Mouse (Mus musculus) neural tube, embryonic 14.5 days (tissue): ENCODE data around the gene Miox. TPM values are rescaled to one million over a fixed set of nuclear protein-coding genes. Genes with fewer than 3 reads are reported as not detected.

Experiments used
- ATAC-seq: fragments of 200-750 bp; cut with Nextera tagmentation; 2 replicates; pipeline ENCODE4 v1.8.0; 2017; ENCODE audit warnings: low read depth, mild to moderate bottlenecking, moderate TSS enrichment, moderate library complexity
- H3K27ac ChIP-seq: fragments of 300-500 bp; sonication (generic); 2 replicates; pipeline ENCODE4 v1.5.1; 2014; ENCODE audit warnings: low read depth, mild to moderate bottlenecking, control low read depth, low read length, moderate library complexity, mixed read lengths
- H3K27me3 ChIP-seq: fragments of 300-500 bp; sonication (generic); 2 replicates; pipeline ENCODE4 v1.6.1; 2014; ENCODE audit warnings: low read length; ENCODE audit not compliant: control insufficient read depth, insufficient read depth
- H3K36me3 ChIP-seq: fragments of 300-500 bp; sonication (generic); 2 replicates; pipeline ENCODE4 v1.6.1; 2014; ENCODE audit warnings: low read length, mixed read lengths; ENCODE audit not compliant: control insufficient read depth, insufficient read depth
- H3K4me1 ChIP-seq: fragments of 300-500 bp; sonication (generic); 2 replicates; pipeline ENCODE4 v1.6.1; 2014; ENCODE audit warnings: low read length; ENCODE audit not compliant: control insufficient read depth, insufficient read depth
- H3K4me2 ChIP-seq: fragments of 300-500 bp; sonication (generic); 2 replicates; pipeline ENCODE4 v1.6.1; 2014; ENCODE audit warnings: mild to moderate bottlenecking, low read depth, low read length, control low read depth
- H3K4me3 ChIP-seq: fragments of 300-500 bp; sonication (generic); 2 replicates; pipeline ENCODE4 v1.5.1; 2014; ENCODE audit warnings: low read depth, low read length, control low read depth, mixed read lengths
- H3K9ac ChIP-seq: fragments of 300-500 bp; sonication (generic); replicated peaks from 2 replicates; pipeline ENCODE4 v1.6.1; 2014; ENCODE audit warnings: low read depth, mild to moderate bottlenecking, control low read depth, low read length, mixed read lengths
- H3K9me3 ChIP-seq: fragments of 300-500 bp; sonication (generic); 2 replicates; pipeline ENCODE4 v1.6.1; 2016; ENCODE audit warnings: low read length; ENCODE audit not compliant: control insufficient read depth
- WGBS: fragments of 180-500 bp; shearing (Covaris S2); extraction: QIAGEN DNeasy Blood & Tissue Kit; methylation state at CpG from one replicate; pipeline ENCODE4 v1.1.7; 2014; 5-methylcytosine and 5-hydroxymethylcytosine counted together
- polyA plus RNA-seq: library from polyadenylated mRNA; unstranded; fragments of >200 nt; fragmentation: Nextera tagmentation; extraction: Ambion mirVana; gene quantifications from 2 replicates; pipeline ENCODE4 v1.2.1, GENCODE M21; 2014

Miox gene
- polyA plus RNA-seq: not detected in 2 replicates

DNA sequence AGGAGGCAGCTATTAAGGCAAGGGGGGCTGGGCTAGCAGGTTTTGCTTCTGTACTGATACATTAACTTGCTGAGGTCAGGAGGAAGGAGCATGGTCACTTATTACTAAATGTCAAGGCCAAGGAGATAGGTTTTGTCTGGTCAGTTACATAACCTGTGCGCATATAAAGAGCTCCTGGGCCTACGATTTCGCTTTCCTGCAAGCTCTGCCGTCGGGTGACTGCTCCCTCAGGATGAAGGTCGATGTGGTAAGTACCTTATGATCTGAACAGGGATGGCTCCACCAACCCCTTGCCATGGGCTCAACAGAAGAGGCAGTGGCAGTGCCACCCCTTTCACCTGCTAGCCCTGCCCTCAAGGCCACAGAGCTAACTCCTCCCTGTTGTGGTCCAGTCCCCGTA, at the start of gene Miox:
Miox (plus strand) TSS at position 128 of the 400 bp plus-strand sequence.
- no peak for ATAC-seq
- no peaks in the 10 kb centered on the region for H3K36me3 ChIP-seq
- WGBS: 93% methylated on average over 7 of the region's 7 CpGs

GRCm38 (mm10) chr15:89285004-89285403, 49.2 kb upstream of the Miox start:
- Histone ChIP-seq H3K9ac (no peak overlapping the region), H3K4me2 (no peak overlapping the region)

More for the DNA sequence above, at the start of gene Miox:
- Histone ChIP-seq H3K9me3 (no peaks in the 10 kb centered on the region), H3K27me3 (no peaks in the 10 kb centered on the region), H3K9ac (no peak within 1 kb of the TSS), H3K4me1 (no peaks in the 10 kb centered on the region), H3K4me3 (no peak within 1 kb of the TSS), H3K4me2 (no peak within 1 kb of the TSS), H3K27ac (no peak within 1 kb of the TSS)

GRCm38 (mm10) chr15:89285478-89285877, 48.7 kb upstream of the Miox start:
- Histone ChIP-seq H3K36me3 (peaks cover 70% of the 10 kb centered on the region), H3K9ac (no peak overlapping the region), H3K9me3 (no peaks in the 10 kb centered on the region), H3K27me3 (no peaks in the 10 kb centered on the region), H3K4me2 (no peak overlapping the region), H3K4me3 (no peak overlapping the region), H3K27ac (no peak overlapping the region), H3K4me1 (no peaks in the 10 kb centered on the region)
- no peak for ATAC-seq
- 98% methylated on average over 5 of the region's 5 CpGs for whole genome bisulfite sequencing

More at GRCm38 (mm10) chr15:89285004-89285403, 49.2 kb upstream of the Miox start:
- H3K4me1 ChIP-seq: no peaks in the 10 kb centered on the region
- H3K36me3 ChIP-seq: peaks cover 73% of the 10 kb centered on the region
- no peaks in the 10 kb centered on the region for H3K9me3 ChIP-seq
- ATAC-seq: no peak
- no peaks in the 10 kb centered on the region for H3K27me3 ChIP-seq
- no peak overlapping the region for H3K4me3 ChIP-seq
- no peak overlapping the region for H3K27ac ChIP-seq

DNA sequence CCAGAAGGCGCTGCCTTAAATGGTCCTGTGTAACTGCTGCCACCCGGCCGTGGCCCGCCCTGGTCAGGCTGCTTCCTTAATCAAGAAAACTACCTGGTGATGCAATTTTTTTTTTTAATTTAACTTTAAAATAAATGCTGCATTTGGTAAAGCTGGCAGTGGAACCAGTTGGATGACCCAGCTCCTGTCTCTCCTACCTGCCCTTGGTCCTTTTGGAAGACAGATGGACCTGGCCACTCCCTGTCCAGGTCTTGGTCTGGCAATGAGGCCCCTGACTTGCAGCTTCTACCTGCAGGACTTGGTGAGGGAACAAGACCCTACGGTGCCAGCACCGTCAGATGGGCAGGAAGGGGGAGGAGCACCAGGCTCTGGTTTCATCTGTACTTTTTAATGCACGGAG, 48.1 kb upstream of the Miox start:
- Histone ChIP-seq H3K4me1 (no peaks in the 10 kb centered on the region), H3K36me3 (peaks cover 69% of the 10 kb centered on the region), H3K4me3 (no peak overlapping the region), H3K27ac (no peak overlapping the region), H3K9ac (no peak overlapping the region), H3K27me3 (no peaks in the 10 kb centered on the region), H3K9me3 (no peaks in the 10 kb centered on the region), H3K4me2 (no peak overlapping the region)
- 87% methylated on average over 7 of the region's 7 CpGs for WGBS
- no peak for ATAC-seq

GRCm38 (mm10) chr15:89286582-89286981, 47.6 kb upstream of the Miox start:
- Histone ChIP-seq H3K4me1 (no peaks in the 10 kb centered on the region), H3K27ac (no peak overlapping the region), H3K9ac (no peak overlapping the region), H3K9me3 (no peaks in the 10 kb centered on the region), H3K4me3 (no peak overlapping the region), H3K27me3 (no peaks in the 10 kb centered on the region), H3K4me2 (no peak overlapping the region), H3K36me3 (peaks cover 64% of the 10 kb centered on the region)
- WGBS: 72% methylated on average over 5 of the region's 5 CpGs
- no peak for ATAC-seq

DNA sequence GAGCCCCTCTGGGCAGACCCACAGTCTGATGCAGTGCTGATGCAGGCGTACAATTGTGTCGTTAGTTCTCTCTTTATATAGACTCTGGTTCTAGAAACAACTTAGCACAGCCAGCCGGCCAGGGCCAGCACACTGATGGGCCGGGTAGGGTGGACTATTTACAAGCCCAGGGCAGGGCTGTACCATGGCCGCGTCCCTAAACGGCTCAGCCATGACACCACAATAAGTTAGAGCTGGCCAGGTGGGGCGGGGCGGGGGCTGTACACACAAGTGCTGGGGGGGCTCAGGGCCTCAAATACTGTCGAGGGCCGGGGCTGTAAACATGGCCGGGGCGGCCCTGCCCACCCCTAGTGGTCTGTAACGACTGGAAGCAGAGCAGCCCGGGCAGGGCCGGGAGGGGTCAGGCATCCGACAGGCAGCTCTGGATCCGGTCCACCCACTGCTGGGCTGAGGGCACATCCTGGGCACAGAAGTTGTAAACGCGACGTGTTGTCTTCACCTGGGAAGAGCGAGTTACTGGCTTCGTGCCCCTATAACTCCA, 45.9 kb upstream of the Miox start:
- Histone ChIP-seq H3K4me2 (no peak overlapping the region), H3K27ac (no peak overlapping the region), H3K9me3 (no peaks in the 10 kb centered on the region), H3K4me1 (no peaks in the 10 kb centered on the region), H3K4me3 (no peak overlapping the region), H3K27me3 (no peaks in the 10 kb centered on the region), H3K36me3 (peaks cover 57% of the 10 kb centered on the region), H3K9ac (no peak overlapping the region)
- no peak for ATAC-seq
- WGBS: 81% methylated on average over 23 of the region's 23 CpGs

DNA sequence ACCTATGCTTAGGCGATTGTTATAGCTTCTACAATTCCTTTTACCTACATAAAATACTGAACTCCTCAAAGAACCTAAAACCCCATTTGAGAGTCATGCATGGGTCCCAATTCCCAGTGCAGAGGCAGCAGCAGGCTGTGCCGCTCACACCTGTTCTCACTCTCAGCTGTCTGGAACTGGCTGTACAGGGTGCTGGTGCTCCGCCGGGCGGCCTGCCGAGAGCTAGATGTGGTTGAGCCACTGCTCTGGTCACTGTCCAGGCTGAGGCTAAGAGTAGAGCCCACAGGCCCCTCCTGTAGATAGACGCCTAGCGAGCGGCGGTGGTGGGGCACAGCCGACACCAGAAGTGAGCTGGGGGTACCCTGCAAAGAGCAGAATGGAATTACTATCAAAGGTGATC, 44.7 kb upstream of the Miox start:
- Histone ChIP-seq H3K36me3 (peaks cover 63% of the 10 kb centered on the region), H3K27me3 (no peaks in the 10 kb centered on the region), H3K27ac (no peak overlapping the region), H3K4me1 (no peaks in the 10 kb centered on the region), H3K9ac (no peak overlapping the region), H3K4me2 (no peak overlapping the region), H3K4me3 (no peak overlapping the region), H3K9me3 (no peaks in the 10 kb centered on the region)
- 94% methylated on average over 11 of the region's 11 CpGs for WGBS
- no peak for ATAC-seq

DNA sequence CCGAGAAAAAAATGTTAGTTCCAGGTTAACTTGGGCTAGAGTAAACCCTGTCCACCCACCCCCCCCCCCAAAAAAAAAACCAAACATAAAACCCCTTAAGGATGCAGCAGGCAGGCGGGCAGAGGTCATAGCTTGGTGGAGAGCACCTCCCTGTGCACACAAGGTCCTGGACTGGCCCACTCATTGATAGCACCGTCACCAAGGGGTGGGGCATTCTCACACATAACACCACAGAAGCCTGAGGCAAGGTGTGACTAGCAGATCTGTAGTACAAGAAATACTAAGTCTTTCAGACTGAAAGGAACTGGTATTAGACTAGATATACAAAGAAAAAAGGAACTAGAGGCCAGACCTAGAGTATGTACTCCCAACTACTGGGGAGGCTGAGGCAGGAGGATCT, 42.7 kb upstream of the Miox start:
- Histone ChIP-seq H3K4me2 (no peak overlapping the region), H3K4me1 (no peaks in the 10 kb centered on the region), H3K27ac (no peak overlapping the region), H3K27me3 (no peaks in the 10 kb centered on the region), H3K36me3 (peaks cover 70% of the 10 kb centered on the region), H3K9ac (no peak overlapping the region), H3K4me3 (no peak overlapping the region), H3K9me3 (no peaks in the 10 kb centered on the region)
- 92% methylated on average over 3 of the region's 3 CpGs for whole genome bisulfite sequencing
- no peak for ATAC-seq

GRCm38 (mm10) chr15:89292795-89293194, 41.4 kb upstream of the Miox start:
- Histone ChIP-seq H3K4me1 (no peaks in the 10 kb centered on the region), H3K9me3 (no peaks in the 10 kb centered on the region), H3K4me3 (no peak overlapping the region), H3K36me3 (peaks cover 73% of the 10 kb centered on the region), H3K4me2 (no peak overlapping the region), H3K27ac (no peak overlapping the region), H3K27me3 (no peaks in the 10 kb centered on the region), H3K9ac (no peak overlapping the region)
- 79% methylated on average over 2 of the region's 2 CpGs for WGBS
- no peak for ATAC-seq
